Mouse (Mus musculus) thymus, adult 2 months (tissue): ENCODE data around the gene A930033H14Rik.

Source experiments
- CTCF ChIP-seq: fragments of 200-500 bp; IDR thresholded peaks from 2 replicates; pipeline ENCODE4 v1.5.1; 2012; ENCODE audit warnings: mild to moderate bottlenecking, control low read depth, low read length, moderate library complexity, borderline replicate concordance; ENCODE audit not compliant: control insufficient read depth, poor library complexity, insufficient read depth; ENCODE audit errors: extremely low read depth
- POLR2A ChIP-seq: fragments of 200-500 bp; IDR thresholded peaks from 2 replicates; pipeline ENCODE4 v1.6.1; 2012; ENCODE audit warnings: mild to moderate bottlenecking, low read length, control low read depth, moderate library complexity; ENCODE audit not compliant: control insufficient read depth, poor library complexity, insufficient read depth; ENCODE audit errors: extremely low read depth

DNA sequence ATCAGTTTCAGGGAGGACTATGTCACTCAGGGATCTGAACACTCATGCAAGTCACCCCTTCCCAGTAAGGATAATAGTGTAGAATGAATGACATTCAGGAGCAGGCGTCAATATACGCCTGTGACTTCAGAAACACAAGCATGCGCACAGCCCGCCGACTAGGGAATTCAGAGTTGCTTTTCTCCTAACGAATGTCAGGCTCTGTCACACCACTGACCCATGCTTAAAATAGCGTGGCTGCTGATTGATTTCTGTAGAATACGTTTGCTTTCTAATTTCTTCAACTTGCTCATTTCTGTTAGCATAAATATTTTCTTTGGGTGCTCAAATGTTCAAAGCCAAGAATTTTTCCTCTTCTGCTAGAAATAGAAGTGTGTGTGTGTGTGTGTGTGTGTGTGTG lies 13.1 kb upstream of the A930033H14Rik start:
- TF ChIP-seq CTCF (no peak), POLR2A (no peak)
